Mouse (Mus musculus): ENCODE results near the gene Col4a4.

Col4a4 gene

DNA sequence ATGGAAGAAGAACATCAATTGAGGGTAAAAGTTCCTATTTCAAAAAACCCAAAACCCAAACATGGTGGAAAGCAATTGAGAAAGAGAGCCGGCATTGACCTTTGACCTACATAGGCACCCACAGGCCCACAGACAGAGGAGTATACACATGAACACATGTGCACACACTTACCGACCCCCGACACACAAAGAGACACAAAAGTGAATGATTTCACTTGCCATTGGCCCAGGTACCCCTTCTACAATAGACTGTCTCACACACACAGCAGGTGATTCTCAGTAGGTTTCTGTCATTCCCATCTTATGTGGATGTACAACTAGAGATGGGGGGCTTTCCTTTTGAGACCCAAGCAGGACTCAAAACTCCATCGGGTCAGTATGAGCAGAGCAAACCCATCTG lies 110.8 kb downstream of the Col4a4 start:
- no peak for DNase-seq (ENCODE audit: low spot score in 2 of 2)

DNA sequence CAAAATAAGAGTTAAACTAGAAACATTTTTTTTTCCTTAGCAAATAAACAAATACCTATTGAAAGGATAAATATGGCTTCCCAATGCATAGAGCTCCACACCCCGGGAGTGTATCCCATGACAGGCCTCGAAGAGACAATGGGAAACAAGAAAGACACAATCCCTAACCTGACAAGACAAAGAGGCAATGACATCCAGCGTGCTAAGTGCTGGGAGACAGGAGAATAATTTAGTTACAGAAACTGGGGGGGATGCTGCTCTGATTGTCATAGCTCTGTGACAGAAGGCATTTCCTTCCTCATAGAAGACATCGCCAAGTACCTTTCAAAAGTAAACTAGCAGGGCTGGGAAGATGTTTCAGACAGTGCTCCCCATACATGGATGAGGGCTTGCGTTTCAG lies 111.4 kb downstream of the Col4a4 start:
- DNase-seq (ENCODE audit: low spot score in 2 of 2) = no peak

DNA sequence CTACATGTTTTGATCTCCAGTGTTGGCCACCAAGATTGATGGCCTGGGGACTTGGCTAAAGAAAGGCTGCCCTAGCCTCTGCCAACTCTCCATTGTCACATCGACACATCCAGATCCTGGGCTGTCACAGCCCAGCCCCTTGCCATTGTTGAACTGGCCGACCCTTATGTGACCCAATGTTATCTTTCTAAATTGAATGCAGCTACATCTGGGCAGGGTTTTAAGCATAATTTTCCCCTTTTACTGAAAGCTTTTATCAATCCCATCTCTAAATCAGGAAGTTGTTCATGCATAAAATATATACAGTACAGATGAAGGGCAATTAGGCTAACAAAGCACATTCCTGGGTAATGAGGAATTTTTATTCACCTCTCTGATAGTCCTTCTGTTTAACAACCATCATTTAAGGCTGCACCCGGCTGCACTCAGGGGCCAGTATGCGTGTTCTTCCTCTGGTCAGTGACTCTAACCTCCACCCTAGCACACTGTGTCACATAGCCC lies 112.1 kb downstream of the Col4a4 start:
- DNase-seq (ENCODE audit: low spot score in 2 of 2) = no peak

DNA sequence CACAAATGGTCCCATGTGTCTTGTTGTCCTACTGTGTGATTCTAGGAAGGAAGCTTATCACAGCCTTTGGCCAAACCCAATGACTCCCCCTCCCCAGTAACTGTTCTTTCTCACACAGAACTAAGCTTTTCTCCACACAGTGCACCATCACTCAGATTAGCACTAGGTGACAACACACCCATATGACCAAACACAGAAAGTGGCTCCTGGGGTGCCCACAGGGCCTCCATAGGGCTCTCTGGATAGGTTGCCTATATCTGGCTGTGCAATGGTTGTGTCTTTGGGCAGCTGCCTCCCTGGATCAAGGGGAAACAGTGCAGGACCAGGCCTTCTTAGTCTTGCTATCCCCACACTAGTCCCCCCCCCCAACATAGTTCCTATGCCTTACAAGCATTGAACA lies 113.2 kb downstream of the Col4a4 start:
- no peak for DNase-seq (ENCODE audit: low spot score in 2 of 2)

- DNase-seq (ENCODE audit: low spot score in 2 of 2) = no peak
Measured at GRCm38 (mm10) chr1:82470516-82471225, 116.0 kb downstream of the Col4a4 start.

DNA sequence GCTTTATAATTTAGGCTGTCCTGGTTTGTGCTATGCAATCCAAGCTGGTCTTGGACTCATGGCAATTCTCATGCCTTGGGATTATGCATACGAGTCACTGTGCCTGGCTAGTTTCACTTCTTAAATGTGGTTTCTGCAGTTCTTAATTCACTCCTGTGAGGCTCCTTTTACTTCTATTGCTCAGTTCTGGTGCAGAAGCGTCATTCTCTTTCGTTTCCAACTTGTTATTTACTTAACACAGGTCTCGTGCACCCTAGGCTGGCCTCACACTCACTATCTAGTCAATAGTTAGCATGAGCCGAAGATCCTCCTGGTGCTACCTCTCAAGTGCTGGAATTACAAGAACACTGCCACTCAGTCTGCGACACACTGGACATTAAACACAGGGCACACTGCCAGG lies 117.8 kb downstream of the Col4a4 start:
- no peak for DNase-seq (ENCODE audit: low spot score in 2 of 2)

GRCm38 (mm10) chr1:82465321-82465853 lies 121.3 kb downstream of the Col4a4 start:
- no peak for DNase-seq (ENCODE audit: low spot score in 2 of 2)

GRCm38 (mm10) chr1:82461041-82461440 lies 125.6 kb downstream of the Col4a4 start:
- no peak for DNase-seq (ENCODE audit: low spot score in 2 of 2)

GRCm38 (mm10) chr1:82459926-82460325 lies 126.7 kb downstream of the Col4a4 start:
- no peak for DNase-seq (ENCODE audit: low spot score in 2 of 2)

DNA sequence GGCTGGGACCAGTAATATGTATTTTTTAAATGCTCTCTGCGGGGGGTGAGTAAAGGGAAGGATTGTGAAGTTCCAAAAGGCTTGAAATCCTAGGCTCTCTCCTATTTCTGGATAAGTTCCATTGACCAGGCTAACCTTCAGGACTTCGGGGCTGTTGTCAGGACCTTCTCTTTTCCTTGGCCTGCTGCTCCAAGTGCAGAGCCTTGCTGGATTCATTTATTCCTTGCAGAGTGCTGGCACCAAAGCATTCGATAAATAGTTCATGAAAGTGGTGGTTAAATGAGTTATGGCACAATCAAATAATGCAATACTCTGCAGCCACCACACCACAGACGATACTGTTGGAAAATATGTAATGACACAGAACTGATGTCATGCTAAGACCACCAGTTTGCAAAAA lies 127.3 kb downstream of the Col4a4 start:
- no peak for DNase-seq (ENCODE audit: low spot score in 2 of 2)

- DNase-seq (ENCODE audit: low spot score in 2 of 2) = no peak
Measured at GRCm38 (mm10) chr1:82454031-82454430, 132.6 kb downstream of the Col4a4 start.

DNA sequence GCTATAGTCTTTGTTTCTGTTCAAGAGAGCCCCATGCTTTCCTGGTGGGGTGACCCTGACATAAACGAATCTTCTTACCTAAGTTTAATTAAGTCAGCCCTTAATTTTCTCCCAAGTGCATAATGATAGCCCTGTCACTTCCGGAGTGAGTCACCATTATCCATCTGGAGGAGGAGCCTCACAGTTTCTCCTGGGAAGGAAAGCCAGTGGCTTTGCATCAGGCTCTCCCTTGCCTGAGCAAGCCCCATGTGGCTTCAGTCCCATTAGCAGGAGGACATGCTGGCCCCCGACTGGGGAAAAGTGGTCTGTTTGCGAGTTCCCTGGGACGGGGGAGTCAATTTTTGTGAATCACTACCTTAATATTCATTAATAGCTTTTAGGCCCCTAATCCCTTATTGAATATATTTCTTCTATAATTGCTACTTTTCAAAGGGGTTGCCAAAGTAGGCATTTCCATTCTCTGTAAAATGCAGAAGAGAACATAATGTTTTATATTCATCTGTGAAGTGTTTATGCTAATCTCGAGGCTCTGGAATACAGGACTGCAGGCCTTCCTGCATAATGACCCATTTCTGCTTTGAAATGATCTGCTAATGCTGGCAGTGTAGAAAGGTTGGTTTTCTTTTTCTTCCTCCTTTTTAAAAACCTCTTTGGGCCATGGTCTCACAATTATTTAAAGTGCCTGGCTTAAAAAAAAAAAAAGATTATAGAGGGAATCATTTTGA lies 134.6 kb downstream of the Col4a4 start:
- no peak for DNase-seq (ENCODE audit: low spot score in 2 of 2)

- DNase-seq (ENCODE audit: low spot score in 2 of 2) = no peak
Measured at GRCm38 (mm10) chr1:82449851-82450250, 136.8 kb downstream of the Col4a4 start.

GRCm38 (mm10) chr1:82446049-82446448 lies 140.6 kb downstream of the Col4a4 start:
- DNase-seq (ENCODE audit: low spot score in 2 of 2) = no peak

GRCm38 (mm10) chr1:82443517-82443916 lies 143.1 kb downstream of the Col4a4 start:
- DNase-seq (ENCODE audit: low spot score in 2 of 2) = no peak

DNA sequence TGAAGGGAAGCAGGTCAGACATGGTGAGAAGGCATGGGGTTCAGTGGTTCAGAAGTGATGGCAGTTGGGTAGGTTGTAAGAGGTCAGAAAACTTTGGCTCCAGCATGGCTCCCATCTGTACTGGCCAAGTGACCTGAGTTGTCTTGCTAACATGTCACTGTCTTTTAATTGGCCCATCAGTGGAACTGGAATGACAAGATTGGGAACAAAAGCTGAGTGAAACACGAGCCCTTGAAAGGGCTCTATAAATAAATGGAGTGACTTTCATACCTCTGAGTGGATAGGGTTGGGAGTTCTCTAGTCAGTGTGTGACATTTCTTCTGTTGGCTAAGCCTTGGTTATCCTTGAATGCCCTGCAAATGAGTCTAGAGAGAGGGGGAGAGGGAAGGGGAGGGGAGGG lies 146.5 kb downstream of the Col4a4 start:
- no peak for DNase-seq (ENCODE audit: low spot score in 2 of 2)

DNA sequence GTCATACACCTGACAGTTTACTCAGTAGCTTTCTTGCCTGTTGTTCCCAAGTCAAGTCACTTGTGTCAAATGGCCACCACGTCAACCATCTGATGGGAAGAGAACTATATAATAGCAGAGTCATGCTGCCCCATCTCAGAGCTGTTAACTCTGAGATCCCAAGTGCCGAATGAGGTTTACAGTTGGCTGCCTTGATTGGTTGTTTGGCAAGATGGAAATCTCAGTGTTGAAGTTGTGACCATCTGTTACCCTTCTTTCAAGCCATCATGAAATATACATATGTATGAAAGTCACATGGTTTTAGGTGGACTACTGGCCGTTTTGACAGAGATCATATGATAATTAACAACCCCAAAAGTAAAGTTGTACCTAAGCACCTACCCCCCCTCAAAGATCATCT lies 149.4 kb downstream of the Col4a4 start:
- no peak for DNase-seq (ENCODE audit: low spot score in 2 of 2)

GRCm38 (mm10) chr1:82433649-82434005 lies 153.0 kb downstream of the Col4a4 start:
- no peak for DNase-seq (ENCODE audit: low spot score in 2 of 2)

GRCm38 (mm10) chr1:82432919-82433648 lies 153.6 kb downstream of the Col4a4 start:
- DNase-seq (ENCODE audit: low spot score in 2 of 2) = no peak

DNA sequence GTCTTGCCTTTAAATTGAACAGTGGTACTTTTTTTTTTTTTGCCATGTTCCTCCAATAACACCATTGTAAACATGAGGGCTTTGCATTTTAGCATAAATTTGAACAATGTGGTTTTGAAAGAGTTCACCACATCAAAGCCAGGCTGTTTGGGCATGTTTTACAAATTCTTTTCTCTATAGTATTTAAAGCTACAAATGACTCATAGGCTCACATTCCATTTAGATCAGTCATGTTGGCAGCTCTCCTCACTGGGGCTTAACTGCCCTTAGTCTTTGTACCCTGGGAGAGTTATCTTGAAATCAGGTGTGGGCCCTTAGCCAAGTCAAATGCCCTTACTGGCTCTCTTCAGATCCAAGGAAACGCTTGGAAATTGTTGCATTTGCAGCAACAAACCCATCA lies 157.6 kb downstream of the Col4a4 start:
- no peak for DNase-seq (ENCODE audit: low spot score in 2 of 2)

- DNase-seq (ENCODE audit: low spot score in 2 of 2) = no peak
Measured at GRCm38 (mm10) chr1:82427729-82428128, 158.9 kb downstream of the Col4a4 start.

GRCm38 (mm10) chr1:82415641-82416040 lies 171.0 kb downstream of the Col4a4 start:
- no peak for DNase-seq (ENCODE audit: low spot score in 2 of 2)
